Mouse (Mus musculus): ENCODE data around the gene Plb1. TPM values are rescaled to one million over a fixed set of nuclear protein-coding genes. Genes with fewer than 3 reads are reported as not detected.

The Plb1 gene
- polyA plus RNA-seq, 1 experiment from 2014 or later: 0.68 TPM

DNA sequence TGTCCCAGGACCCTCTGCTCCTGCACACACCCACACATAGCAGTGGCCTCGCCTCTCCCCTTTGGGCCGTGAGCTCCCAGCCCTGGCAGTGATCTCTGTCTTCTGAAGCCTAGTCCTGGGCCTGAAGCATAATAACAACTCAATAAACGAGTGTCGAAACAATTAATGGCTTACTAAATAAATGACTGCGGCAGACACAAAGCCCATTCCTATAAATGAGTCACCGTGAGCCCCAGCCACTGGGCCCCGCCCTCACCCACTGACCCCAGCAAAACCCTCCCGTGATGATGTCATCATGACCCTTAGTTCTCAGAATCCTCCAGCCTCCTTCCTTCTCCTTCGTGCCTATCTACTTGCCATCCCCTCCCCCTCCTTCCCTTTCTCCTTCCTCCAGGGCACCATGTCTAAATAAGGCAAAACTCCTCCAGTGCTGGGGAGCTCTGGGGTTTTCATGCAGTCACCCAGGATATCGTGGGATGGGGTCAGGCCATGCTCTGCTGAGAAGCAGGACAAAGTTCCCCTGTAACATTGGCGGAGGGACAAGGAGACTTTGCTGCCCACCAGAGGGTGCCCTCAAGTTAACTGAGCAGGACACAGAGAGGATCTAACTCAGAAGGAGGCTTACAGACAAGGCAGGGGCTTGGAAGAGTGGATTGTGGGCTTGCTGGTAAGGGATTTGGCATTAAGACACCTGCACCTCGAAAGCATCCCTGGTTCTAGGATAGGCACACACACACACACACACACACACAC is 36.5 kb upstream of the Plb1 start:
- Histone ChIP-seq H3K4me2 (replicated peaks; ENCODE audit: low read depth) (0 out of 2 replicates have a peak overlapping the region, but pooled peaks have one; percentile 9), H3K4me3 (ENCODE audit: low read depth, low read length) (no peak overlapping the region), H3K36me3 (ENCODE audit: control insufficient read depth, insufficient read depth) (no peaks in the 10 kb centered on the region), H3K27me3 (replicated peaks; ENCODE audit: control insufficient read depth, insufficient read depth, low read length) (no peaks in the 10 kb centered on the region), H3K9me3 (ENCODE audit: control insufficient read depth) (no peaks in the 10 kb centered on the region), H3K27ac (ENCODE audit: low read depth, low read length) (peak overlapping the region; percentile 64), H3K4me1 (replicated peaks; ENCODE audit: control insufficient read depth, insufficient read depth, low read length) (peaks cover 15% of the 10 kb centered on the region; the same call in 1 of the 2 replicates), H3K9ac (ENCODE audit: low read depth, low read length) (no peak overlapping the region)
- ATAC-seq: peak; percentile 55
- TF ChIP-seq CTCF (IDR thresholded peaks at IDR 0.05; ENCODE audit: low read depth): peak; percentile 54
- 29% methylated on average over 12 of the region's 12 CpGs for WGBS

DNA sequence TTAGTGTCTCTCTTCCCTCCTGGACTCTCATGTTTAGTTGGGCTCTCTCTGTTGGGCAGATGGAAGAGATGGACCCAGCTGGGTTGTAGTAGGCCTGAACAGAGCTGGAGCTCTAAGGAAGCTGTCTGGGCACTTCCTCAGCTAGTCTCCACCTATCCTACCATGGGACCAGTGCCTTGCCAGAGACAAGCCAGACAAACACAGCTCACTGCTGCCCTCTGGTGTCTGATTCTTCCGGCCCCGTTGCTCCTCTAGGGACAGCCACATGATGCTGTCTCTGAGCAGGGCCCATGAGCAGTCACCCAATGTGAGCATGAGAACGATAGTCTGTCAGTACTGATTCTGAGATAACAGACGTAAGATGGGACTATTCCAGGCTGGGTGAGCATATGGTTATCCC is 34.8 kb upstream of the Plb1 start:
- H3K36me3 ChIP-seq (ENCODE audit: control insufficient read depth, insufficient read depth): no peaks in the 10 kb centered on the region
- 0 out of 2 replicates have a peak, but pooled peaks cover 8% of the 10 kb centered on the region for H3K4me1 ChIP-seq (replicated peaks; ENCODE audit: control insufficient read depth, insufficient read depth, low read length)
- 14% methylated on average over 4 of the region's 4 CpGs for WGBS
- no peak overlapping the region for H3K27ac ChIP-seq (ENCODE audit: low read depth, low read length)
- peak; percentile 68 for ATAC-seq
- no peak overlapping the region for H3K4me2 ChIP-seq (replicated peaks; ENCODE audit: low read depth)
- H3K4me3 ChIP-seq (ENCODE audit: low read depth, low read length): no peak overlapping the region
- H3K27me3 ChIP-seq (replicated peaks; ENCODE audit: control insufficient read depth, insufficient read depth, low read length): no peaks in the 10 kb centered on the region
- H3K9ac ChIP-seq (ENCODE audit: low read depth, low read length): no peak overlapping the region
- no peaks in the 10 kb centered on the region for H3K9me3 ChIP-seq (ENCODE audit: control insufficient read depth)
- TF ChIP-seq CTCF (IDR thresholded peaks at IDR 0.05; ENCODE audit: low read depth): peak; percentile 97

DNA sequence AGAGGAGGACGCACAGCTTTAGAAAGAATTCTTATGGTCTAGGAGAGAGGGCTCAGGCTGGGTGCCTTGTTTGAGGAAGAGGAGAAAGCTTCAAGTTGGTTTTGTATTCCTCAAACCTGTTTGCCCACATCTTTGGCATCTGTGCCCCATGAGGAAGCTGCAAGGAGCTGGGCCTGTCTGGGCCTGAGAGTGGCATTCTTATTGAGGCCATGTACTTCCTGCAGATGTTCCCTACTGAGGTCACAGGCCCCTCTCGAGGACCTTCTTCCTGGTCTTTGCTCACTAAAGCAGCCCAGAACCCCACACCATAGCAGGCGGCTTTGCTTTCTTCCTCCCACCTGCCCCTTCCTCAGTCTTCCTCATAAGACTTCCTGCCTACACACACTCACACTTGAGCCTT is 33.4 kb upstream of the Plb1 start:
- no peak overlapping the region for H3K9ac ChIP-seq (ENCODE audit: low read depth, low read length)
- no peak overlapping the region for H3K27ac ChIP-seq (ENCODE audit: low read depth, low read length)
- no peak overlapping the region for H3K4me2 ChIP-seq (replicated peaks; ENCODE audit: low read depth)
- H3K4me3 ChIP-seq (ENCODE audit: low read depth, low read length): no peak overlapping the region
- H3K27me3 ChIP-seq (replicated peaks; ENCODE audit: control insufficient read depth, insufficient read depth, low read length): no peaks in the 10 kb centered on the region
- 0 out of 2 replicates have a peak, but pooled peaks cover 8% of the 10 kb centered on the region for H3K4me1 ChIP-seq (replicated peaks; ENCODE audit: control insufficient read depth, insufficient read depth, low read length)
- no peak for ATAC-seq
- H3K36me3 ChIP-seq (ENCODE audit: control insufficient read depth, insufficient read depth): no peaks in the 10 kb centered on the region
- WGBS: 70% methylated on average over 3 of the region's 3 CpGs
- no peak for TF ChIP-seq CTCF (IDR thresholded peaks at IDR 0.05; ENCODE audit: low read depth)
- no peaks in the 10 kb centered on the region for H3K9me3 ChIP-seq (ENCODE audit: control insufficient read depth)

DNA sequence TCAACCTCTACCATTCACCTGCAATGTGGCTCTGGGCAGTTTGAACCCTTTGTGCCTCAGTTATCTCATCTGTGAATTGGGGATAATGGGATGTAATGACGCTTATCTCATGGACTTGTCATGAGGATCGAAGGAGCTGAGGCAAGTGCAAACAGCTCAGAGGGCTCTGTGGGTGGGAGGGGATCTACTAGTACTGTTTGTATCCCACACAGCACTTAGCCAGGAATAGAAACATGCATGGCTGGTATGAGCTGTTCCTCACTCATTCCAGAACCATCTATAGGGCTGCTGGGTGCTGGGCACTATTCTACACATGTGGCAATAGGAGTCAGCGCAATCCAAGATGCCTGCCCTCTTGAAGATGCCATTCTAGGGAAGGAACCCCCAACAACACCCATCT is 32.9 kb upstream of the Plb1 start:
- no peak for TF ChIP-seq CTCF (IDR thresholded peaks at IDR 0.05; ENCODE audit: low read depth)
- Histone ChIP-seq H3K9ac (ENCODE audit: low read depth, low read length) (no peak overlapping the region), H3K4me2 (replicated peaks; ENCODE audit: low read depth) (no peak overlapping the region), H3K4me3 (ENCODE audit: low read depth, low read length) (no peak overlapping the region), H3K9me3 (ENCODE audit: control insufficient read depth) (no peaks in the 10 kb centered on the region), H3K27me3 (replicated peaks; ENCODE audit: control insufficient read depth, insufficient read depth, low read length) (no peaks in the 10 kb centered on the region), H3K36me3 (ENCODE audit: control insufficient read depth, insufficient read depth) (no peaks in the 10 kb centered on the region), H3K4me1 (replicated peaks; ENCODE audit: control insufficient read depth, insufficient read depth, low read length) (0 out of 2 replicates have a peak, but pooled peaks cover 8% of the 10 kb centered on the region), H3K27ac (ENCODE audit: low read depth, low read length) (no peak overlapping the region)
- 84% methylated on average over 3 of the region's 3 CpGs for WGBS
- no peak for ATAC-seq

DNA sequence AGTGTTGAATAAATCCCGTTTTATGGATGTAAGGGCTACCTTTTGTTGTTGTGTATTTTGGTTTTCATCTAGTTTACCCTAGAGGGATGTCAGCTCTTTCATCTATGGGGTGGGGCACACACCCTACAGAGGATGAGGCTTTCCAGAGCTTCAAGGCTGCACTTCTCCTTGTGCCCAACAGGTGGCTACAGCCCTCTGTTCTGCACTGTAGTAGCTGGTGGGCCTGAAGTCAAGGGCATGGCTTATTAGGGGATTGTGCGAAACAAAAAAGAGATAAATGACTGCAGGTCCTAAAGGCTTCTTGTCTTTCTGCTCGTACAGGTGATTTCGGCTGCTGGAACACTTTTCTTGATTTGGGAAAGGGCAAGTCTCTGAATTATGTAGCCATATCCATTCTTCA is 27.9 kb upstream of the Plb1 start:
- Histone ChIP-seq H3K27ac (ENCODE audit: low read depth, low read length) (no peak overlapping the region), H3K36me3 (ENCODE audit: control insufficient read depth, insufficient read depth) (no peaks in the 10 kb centered on the region), H3K9me3 (ENCODE audit: control insufficient read depth) (no peaks in the 10 kb centered on the region), H3K4me2 (replicated peaks; ENCODE audit: low read depth) (no peak overlapping the region), H3K4me1 (replicated peaks; ENCODE audit: control insufficient read depth, insufficient read depth, low read length) (peaks cover 3% of the 10 kb centered on the region; the same call in 1 of the 2 replicates), H3K4me3 (ENCODE audit: low read depth, low read length) (no peak overlapping the region), H3K9ac (ENCODE audit: low read depth, low read length) (no peak overlapping the region), H3K27me3 (replicated peaks; ENCODE audit: control insufficient read depth, insufficient read depth, low read length) (no peaks in the 10 kb centered on the region)
- ATAC-seq: no peak
- TF ChIP-seq CTCF (IDR thresholded peaks at IDR 0.05; ENCODE audit: low read depth): peak; percentile 77
- WGBS: 66% methylated on average over 4 of the region's 4 CpGs

DNA sequence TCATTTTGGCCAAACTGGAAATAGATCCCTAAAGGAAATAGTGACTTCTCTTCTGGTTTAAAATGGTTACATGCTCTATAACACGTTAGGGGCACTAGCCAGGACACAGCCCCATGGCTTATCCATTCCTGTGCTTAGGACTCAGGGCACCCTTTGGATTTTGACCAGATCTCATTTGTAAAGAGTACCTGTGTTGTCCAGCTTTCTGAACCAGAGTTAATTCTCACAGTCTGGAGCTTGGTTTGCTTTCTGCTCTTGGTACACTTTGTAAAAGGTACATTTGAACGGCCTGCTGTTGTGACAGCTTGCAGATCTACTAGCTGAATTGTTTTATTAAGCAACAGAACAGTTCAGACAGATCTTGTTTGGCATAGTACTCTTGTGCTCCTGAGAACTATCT is 25.8 kb upstream of the Plb1 start:
- Histone ChIP-seq H3K9me3 (ENCODE audit: control insufficient read depth) (no peaks in the 10 kb centered on the region), H3K4me1 (replicated peaks; ENCODE audit: control insufficient read depth, insufficient read depth, low read length) (peaks cover 3% of the 10 kb centered on the region; the same call in 1 of the 2 replicates), H3K4me2 (replicated peaks; ENCODE audit: low read depth) (no peak overlapping the region), H3K36me3 (ENCODE audit: control insufficient read depth, insufficient read depth) (no peaks in the 10 kb centered on the region), H3K9ac (ENCODE audit: low read depth, low read length) (no peak overlapping the region), H3K27ac (ENCODE audit: low read depth, low read length) (no peak overlapping the region), H3K4me3 (ENCODE audit: low read depth, low read length) (no peak overlapping the region), H3K27me3 (replicated peaks; ENCODE audit: control insufficient read depth, insufficient read depth, low read length) (no peaks in the 10 kb centered on the region)
- WGBS: 53% methylated on average over 2 of the region's 2 CpGs
- ATAC-seq: no peak
- TF ChIP-seq CTCF (IDR thresholded peaks at IDR 0.05; ENCODE audit: low read depth): no peak

Measured in intestine, postnatal 0 days (tissue).